Comparison of ENCODE assay signal across 9 mouse cellular contexts in genomic region chr11:116616438-116617118, GRCm38 (mm10). TPM values are rescaled to one million over a fixed set of nuclear protein-coding genes. Genes with fewer than 3 reads are reported as not detected.
DNase-seq lines count a peak whose midpoint lies in the region; ATAC-seq and TF ChIP-seq lines count a peak whose summit lies in the region.
"Had no signal": no experiment of that assay in that cellular context is flagged by ENCODE, and none has a peak within 500 bp of the region (broad histone marks: within the 10 kb centered on the region; RNA-seq: fewer than 3 reads in every experiment).

No protein-coding gene starts in this region.

- H3K4me1 ChIP-seq in spleen, adult 2 months (ENCODE audit: control insufficient read depth, insufficient read depth, insufficient read length): peaks cover 67% of the 10 kb centered on the region
- H3K4me1 ChIP-seq in liver, embryonic 11.5 days (replicated peaks; ENCODE audit: control insufficient read depth, insufficient read depth, low read length): peaks cover 79% of the 10 kb centered on the region
- peaks cover 14% of the 10 kb centered on the region for H3K4me1 ChIP-seq in stomach, postnatal 0 days (replicated peaks; ENCODE audit: control insufficient read depth, insufficient read depth)
- H3K4me1 ChIP-seq in midbrain, postnatal 0 days (ENCODE audit: insufficient read depth, low read length): no peaks in the 10 kb centered on the region

- no peak for TF ChIP-seq EP300 in stomach, postnatal 0 days (optimal IDR thresholded peaks at IDR 0.05)

- no peaks in the 10 kb centered on the region for H3K36me3 ChIP-seq in spleen, adult 2 months (ENCODE audit: control insufficient read depth, insufficient read depth, low read length)
- no peaks in the 10 kb centered on the region for H3K36me3 ChIP-seq in liver, embryonic 11.5 days (ENCODE audit: control insufficient read depth, insufficient read depth, low read length)
- no peaks in the 10 kb centered on the region for H3K36me3 ChIP-seq in stomach, postnatal 0 days (ENCODE audit: control insufficient read depth, insufficient read depth, low read length)
- no peaks in the 10 kb centered on the region for H3K36me3 ChIP-seq in midbrain, postnatal 0 days (ENCODE audit: insufficient read depth, low read length)

- no peaks in the 10 kb centered on the region for H3K27me3 ChIP-seq in spleen, adult 2 months (ENCODE audit: control insufficient read depth, insufficient read depth, low read length)
- no peaks in the 10 kb centered on the region for H3K27me3 ChIP-seq in liver, embryonic 11.5 days (replicated peaks; ENCODE audit: control insufficient read depth, insufficient read depth, low read length)
- H3K27me3 ChIP-seq in stomach, postnatal 0 days (ENCODE audit: control insufficient read depth, insufficient read depth, low read length): no peaks in the 10 kb centered on the region
- peaks cover 5% of the 10 kb centered on the region; the same call in 1 of the 2 replicates for H3K27me3 ChIP-seq in midbrain, postnatal 0 days (ENCODE audit: insufficient read depth, low read length)
- H3K27me3 ChIP-seq: Patski had no signal

- H3K9ac ChIP-seq in liver, embryonic 11.5 days (ENCODE audit: low read depth, low read length): peak overlapping the region; percentile 23; the same call in 1 of the 2 replicates
- no peak overlapping the region; the same call in 1 of the 2 replicates for H3K9ac ChIP-seq in stomach, postnatal 0 days (ENCODE audit: low read length)
- no peak overlapping the region for H3K9ac ChIP-seq in midbrain, postnatal 0 days (replicated peaks; ENCODE audit: low read length, poor library complexity, severe bottlenecking)

- intact Hi-C loops in gastrocnemius, adult 2 months (cut with DNase I): no loop called here

- no peaks in the 10 kb centered on the region for H3K9me3 ChIP-seq in liver, embryonic 11.5 days (ENCODE audit: control insufficient read depth, low read length)
- no peaks in the 10 kb centered on the region for H3K9me3 ChIP-seq in stomach, postnatal 0 days (ENCODE audit: control insufficient read depth, low read length)
- no peaks in the 10 kb centered on the region for H3K9me3 ChIP-seq in midbrain, postnatal 0 days (ENCODE audit: low read length)

- WGBS in spleen, adult 2 months: 20% methylated on average over 10 of the region's 10 CpGs
- 52% methylated on average over 10 of the region's 10 CpGs for WGBS in liver, embryonic 11.5 days
- WGBS in stomach, postnatal 0 days: 66% methylated on average over 10 of the region's 10 CpGs
- 78% methylated on average over 10 of the region's 10 CpGs for WGBS in midbrain, postnatal 0 days

- peak overlapping the region; percentile 98 for H3K27ac ChIP-seq in gastrocnemius, adult 2 months
- peak overlapping the region; percentile 79 for H3K27ac ChIP-seq in spleen, adult 2 months (ENCODE audit: insufficient read depth, low read length)
- peak overlapping the region; percentile 73 for H3K27ac ChIP-seq in liver, embryonic 11.5 days (ENCODE audit: low read depth, low read length)
- H3K27ac ChIP-seq in stomach, postnatal 0 days (replicated peaks): peak overlapping the region; percentile 77
- H3K27ac ChIP-seq in midbrain, postnatal 0 days (ENCODE audit: low read depth, low read length): no peak overlapping the region

- no peak for ATAC-seq in liver, embryonic 11.5 days (replicated peaks; ENCODE audit: low FRiP score)
- no peak for ATAC-seq in stomach, postnatal 0 days (ENCODE audit: low FRiP score, low TSS enrichment)
- no peak for ATAC-seq in midbrain, postnatal 0 days (ENCODE audit: low FRiP score)
- ATAC-seq: Patski had no signal

- DNase-seq in gastrocnemius, adult 2 months: peak; percentile 26
- DNase-seq in gastrocnemius, postnatal 4 days (ENCODE audit: low spot score in 2 of 2): no peak
- no peak for DNase-seq in spleen, adult 2 months (ENCODE audit: low read depth in 1 of 2, low spot score in 2 of 2)
- DNase-seq in spleen, adult 18-20 months: no peak
- DNase-seq in liver, embryonic 11.5 days (ENCODE audit: low spot score): no peak
- no peak for DNase-seq in stomach, postnatal 0 days (ENCODE audit: low spot score)
- DNase-seq in frontal cortex, postnatal 36 days (ENCODE audit: low spot score in 2 of 2): no peak
- DNase-seq in midbrain, postnatal 0 days (ENCODE audit: low spot score): no peak

- H3K4me3 ChIP-seq in gastrocnemius, adult 2 months: peak overlapping the region; percentile 38
- no peak overlapping the region for H3K4me3 ChIP-seq in spleen, adult 2 months (ENCODE audit: extremely low read depth, insufficient read depth, insufficient read length)
- H3K4me3 ChIP-seq in liver, embryonic 11.5 days (ENCODE audit: low read depth, low read length): no peak overlapping the region
- no peak overlapping the region for H3K4me3 ChIP-seq in stomach, postnatal 0 days (ENCODE audit: low read depth, low read length)
- no peak overlapping the region for H3K4me3 ChIP-seq in midbrain, postnatal 0 days (ENCODE audit: low read depth, low read length)

- no peak for TF ChIP-seq POLR2A in spleen, adult 2 months (IDR thresholded peaks at IDR 0.05; ENCODE audit: low read depth, low read length)

- peak overlapping the region; percentile 63 for H3K4me2 ChIP-seq in liver, embryonic 11.5 days
- no peak overlapping the region for H3K4me2 ChIP-seq in stomach, postnatal 0 days (replicated peaks; ENCODE audit: low read depth)
- no peak overlapping the region for H3K4me2 ChIP-seq in midbrain, postnatal 0 days (ENCODE audit: low read depth, low read length, poor library complexity, severe bottlenecking)

- TF ChIP-seq CTCF in gastrocnemius, adult 2 months (IDR thresholded peaks at IDR 0.05): no peak
- TF ChIP-seq CTCF in spleen, adult 2 months (IDR thresholded peaks at IDR 0.05; ENCODE audit: extremely low read depth, insufficient read depth, insufficient read length, insufficient replicate concordance): no peak
- TF ChIP-seq CTCF in stomach, postnatal 0 days (IDR thresholded peaks at IDR 0.05; ENCODE audit: low read depth): no peak
- TF ChIP-seq CTCF in midbrain, postnatal 0 days (IDR thresholded peaks at IDR 0.05): no peak

RNA-seq across cellular contexts. Expression of gene Rhbdf2, which starts 10.2 kb away (rescaled TPM):
- 10 to 100 TPM; 11.6 to 14.4 TPM for total RNA-seq in gastrocnemius, adult 2 months (2021)
- total RNA-seq in gastrocnemius, postnatal 4 days (2021): 1 to 10 TPM; 7.4 to 9.1 TPM
- polyA plus RNA-seq in spleen, adult 2 months (2012; rRNA removed): 84.5 and 91.2 TPM in 2 replicates
- 9.9 and 10.6 TPM in 2 replicates for polyA plus RNA-seq in liver, embryonic 11.5 days (2014; fragmentation: Nextera tagmentation; extraction: Ambion mirVana)
- polyA plus RNA-seq in stomach, postnatal 0 days (2015; fragmentation: Nextera tagmentation; extraction: Ambion mirVana): 5.7 and 6.1 TPM in 2 replicates
- total RNA-seq in midbrain, postnatal 0 days (2014; rRNA removed): 3.4 and 4.5 TPM in 2 replicates
- polyA plus RNA-seq in midbrain, postnatal 0 days (2015; fragmentation: Nextera tagmentation; extraction: Ambion mirVana): 1.0 TPM in 2 replicates

RNA-seq across cellular contexts. Expression of gene Aanat, which starts 30.3 kb away (rescaled TPM):
- total RNA-seq in gastrocnemius, adult 2 months (2021): not detected
- total RNA-seq in gastrocnemius, postnatal 4 days (2021): not detected
- not detected in 2 replicates for polyA plus RNA-seq in spleen, adult 2 months (2012; rRNA removed)
- polyA plus RNA-seq in liver, embryonic 11.5 days (2014; fragmentation: Nextera tagmentation; extraction: Ambion mirVana): not detected in 2 replicates
- 0.10 TPM in 1 of 2 replicates, not detected in the other for polyA plus RNA-seq in stomach, postnatal 0 days (2015; fragmentation: Nextera tagmentation; extraction: Ambion mirVana)
- total RNA-seq in midbrain, postnatal 0 days (2014; rRNA removed): 0.52 and 0.82 TPM in 2 replicates
- polyA plus RNA-seq in midbrain, postnatal 0 days (2015; fragmentation: Nextera tagmentation; extraction: Ambion mirVana): 0.90 and 0.94 TPM in 2 replicates
- polyA plus RNA-seq: Patski had no signal

RNA-seq across cellular contexts. Expression of gene Ube2o, which starts 35.3 kb away (rescaled TPM):
- total RNA-seq in gastrocnemius, adult 2 months (2021): 10 to 100 TPM; 19.4 to 22.9 TPM
- 10 to 100 TPM; 25.2 to 25.6 TPM for total RNA-seq in gastrocnemius, postnatal 4 days (2021)
- 42.3 and 77.3 TPM in 2 replicates for polyA plus RNA-seq in spleen, adult 2 months (2012; rRNA removed)
- 13.5 and 13.9 TPM in 2 replicates for polyA plus RNA-seq in liver, embryonic 11.5 days (2014; fragmentation: Nextera tagmentation; extraction: Ambion mirVana)
- polyA plus RNA-seq in stomach, postnatal 0 days (2015; fragmentation: Nextera tagmentation; extraction: Ambion mirVana): 4.7 and 5.3 TPM in 2 replicates
- 109 and 112 TPM in 2 replicates for total RNA-seq in midbrain, postnatal 0 days (2014; rRNA removed)
- 35.2 and 35.7 TPM in 2 replicates for polyA plus RNA-seq in midbrain, postnatal 0 days (2015; fragmentation: Nextera tagmentation; extraction: Ambion mirVana)

RNA-seq across cellular contexts. Expression of gene Prcd, which starts 36.8 kb away (rescaled TPM):
- 1 to 10 TPM in 1 of 2 experiments, not detected in 1; 1.0 TPM for total RNA-seq in gastrocnemius, adult 2 months (2021)
- under 1 TPM; 0.86 to 0.91 TPM for total RNA-seq in gastrocnemius, postnatal 4 days (2021)
- 0.35 and 0.72 TPM in 2 replicates for polyA plus RNA-seq in spleen, adult 2 months (2012; rRNA removed)
- polyA plus RNA-seq in liver, embryonic 11.5 days (2014; fragmentation: Nextera tagmentation; extraction: Ambion mirVana): 0.62 and 0.74 TPM in 2 replicates
- polyA plus RNA-seq in stomach, postnatal 0 days (2015; fragmentation: Nextera tagmentation; extraction: Ambion mirVana): 2.6 and 2.7 TPM in 2 replicates
- 3.7 TPM in 1 of 2 replicates, not detected in the other for total RNA-seq in midbrain, postnatal 0 days (2014; rRNA removed)
- 4.8 and 6.0 TPM in 2 replicates for polyA plus RNA-seq in midbrain, postnatal 0 days (2015; fragmentation: Nextera tagmentation; extraction: Ambion mirVana)

RNA-seq across cellular contexts. Expression of gene Cygb, which starts 37.5 kb away (rescaled TPM):
- total RNA-seq in gastrocnemius, adult 2 months (2021): 10 to 100 TPM in 1 of 2 experiments, 1 to 10 TPM in 1; 9.6 to 14.7 TPM
- 10 to 100 TPM; 26.5 to 30.5 TPM for total RNA-seq in gastrocnemius, postnatal 4 days (2021)
- 10.0 and 14.2 TPM in 2 replicates for polyA plus RNA-seq in spleen, adult 2 months (2012; rRNA removed)
- 2.0 and 2.5 TPM in 2 replicates for polyA plus RNA-seq in liver, embryonic 11.5 days (2014; fragmentation: Nextera tagmentation; extraction: Ambion mirVana)
- 22.1 and 22.2 TPM in 2 replicates for polyA plus RNA-seq in stomach, postnatal 0 days (2015; fragmentation: Nextera tagmentation; extraction: Ambion mirVana)
- 38.7 and 44.2 TPM in 2 replicates for total RNA-seq in midbrain, postnatal 0 days (2014; rRNA removed)
- polyA plus RNA-seq in midbrain, postnatal 0 days (2015; fragmentation: Nextera tagmentation; extraction: Ambion mirVana): 40.5 and 43.5 TPM in 2 replicates
